Mouse (Mus musculus) embryonic facial prominence, embryonic 14.5 days (tissue): ENCODE results near the gene Sbds. TPM values are rescaled to one million over a fixed set of nuclear protein-coding genes. Genes with fewer than 3 reads are reported as not detected.
A peak's percentile ranks its signal among the peaks of the same experiment; 100 is the strongest.

Source experiments
- ATAC-seq: fragments of 200-750 bp; cut with Nextera tagmentation; 2 replicates; pipeline ENCODE4 v1.8.0; 2017; ENCODE audit warnings: low read depth, moderate number of reproducible peaks, moderate TSS enrichment
- DNase-seq: peaks from one replicate; pipeline ENCODE4 v3.0.0-alpha.2; 2015; ENCODE audit warnings: low spot score
- H3K27ac ChIP-seq: fragments of 300-500 bp; sonication (generic); replicated peaks from 2 replicates; pipeline ENCODE4 v1.5.1; 2014; ENCODE audit warnings: low read depth, mild to moderate bottlenecking, low read length, moderate library complexity
- H3K27me3 ChIP-seq: fragments of 300-500 bp; sonication (generic); replicated peaks from 2 replicates; pipeline ENCODE4 v1.6.1; 2014; ENCODE audit warnings: low read length; ENCODE audit not compliant: control insufficient read depth, insufficient read depth
- H3K36me3 ChIP-seq: fragments of 300-500 bp; sonication (generic); 2 replicates; pipeline ENCODE4 v1.6.1; 2014; ENCODE audit warnings: low read length, mixed read lengths; ENCODE audit not compliant: control insufficient read depth, insufficient read depth
- H3K4me1 ChIP-seq: fragments of 300-500 bp; sonication (generic); 2 replicates; pipeline ENCODE4 v1.6.1; 2014; ENCODE audit warnings: antibody characterized with exemption, low read length; ENCODE audit not compliant: control insufficient read depth, insufficient read depth
- H3K4me2 ChIP-seq: fragments of 300-500 bp; sonication (generic); 2 replicates; pipeline ENCODE4 v1.6.1; 2014; ENCODE audit warnings: low read depth, mild to moderate bottlenecking, low read length, moderate library complexity, mixed read lengths
- H3K4me3 ChIP-seq: fragments of 300-500 bp; sonication (generic); 2 replicates; pipeline ENCODE4 v1.5.1; 2014; ENCODE audit warnings: low read depth, mild to moderate bottlenecking, low read length
- H3K9ac ChIP-seq: fragments of 300-500 bp; sonication (generic); 2 replicates; pipeline ENCODE4 v1.6.1; 2014; ENCODE audit warnings: low read depth, mild to moderate bottlenecking, low read length, moderate library complexity, mixed read lengths
- H3K9me3 ChIP-seq: fragments of 300-500 bp; sonication (generic); 2 replicates; pipeline ENCODE4 v1.6.1; 2016; ENCODE audit warnings: low read length; ENCODE audit not compliant: control insufficient read depth
- WGBS: fragments of 180-500 bp; shearing (Covaris S2); extraction: QIAGEN DNeasy Blood & Tissue Kit; methylation state at CpG from one replicate; pipeline ENCODE4 v1.1.7; 2014; 5-methylcytosine and 5-hydroxymethylcytosine counted together
- polyA plus RNA-seq: library from polyadenylated mRNA; unstranded; fragments of >200 nt; fragmentation: Nextera tagmentation; extraction: Ambion mirVana; gene quantifications from 2 replicates; pipeline ENCODE4 v1.2.1, GENCODE M21; 2014

Gene Sbds
- polyA plus RNA-seq, 1 experiment from 2014 or later: 54.3 TPM

DNA sequence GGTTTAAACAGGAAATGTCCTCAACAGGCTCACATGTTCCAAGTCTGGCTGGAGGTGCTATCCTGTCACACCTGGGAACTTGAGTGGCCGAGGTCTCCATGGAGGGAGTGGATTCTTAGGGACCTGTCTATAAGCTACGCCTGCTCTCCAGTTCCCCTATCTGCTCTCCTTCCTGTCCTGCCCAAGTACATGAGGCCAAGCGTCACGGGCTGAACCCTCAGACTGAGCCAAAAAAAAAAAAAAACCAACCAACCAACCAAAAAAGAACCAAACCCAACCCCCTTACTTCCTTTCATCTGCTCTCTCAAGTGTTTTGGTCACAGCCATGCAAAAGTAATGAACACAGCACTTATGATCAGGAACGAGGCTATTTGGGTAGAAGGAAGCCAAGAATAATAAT is 7.5 kb downstream of the Sbds start:
- DNase-seq (no peak), ATAC-seq (no peak)
- no peaks in the 10 kb centered on the region for H3K4me1 ChIP-seq

DNA sequence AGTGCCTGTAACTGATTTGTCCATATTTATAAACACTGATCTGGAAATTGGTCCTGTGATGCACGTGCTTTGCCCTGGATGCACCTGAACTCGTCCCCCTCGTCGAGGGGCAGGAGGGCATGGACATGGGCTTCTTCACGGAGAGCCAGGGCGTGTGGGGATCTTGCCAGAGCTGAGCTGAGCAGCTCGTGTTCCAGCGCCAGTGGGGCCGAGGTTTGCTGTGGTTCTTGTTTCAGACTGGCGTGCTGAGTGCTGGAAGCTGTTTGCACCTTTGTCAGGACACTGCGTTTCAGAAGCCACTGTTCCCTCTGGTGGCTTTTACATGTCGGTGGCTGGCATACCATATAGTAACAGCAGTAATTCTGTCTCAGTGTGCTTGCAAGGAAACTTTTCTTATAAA is 13.9 kb downstream of the Sbds start:
- WGBS: 90% methylated on average over 12 of the region's 12 CpGs
- no peak for ATAC-seq
- peaks cover 97% of the 10 kb centered on the region for H3K36me3 ChIP-seq

More for the DNA sequence above, 7.5 kb downstream of the Sbds start:
- Histone ChIP-seq H3K27ac (no peak overlapping the region), H3K36me3 (peaks cover 94% of the 10 kb centered on the region), H3K9me3 (no peaks in the 10 kb centered on the region), H3K9ac (no peak overlapping the region), H3K4me3 (no peak overlapping the region), H3K4me2 (no peak overlapping the region), H3K27me3 (no peaks in the 10 kb centered on the region)
- 89% methylated on average over 5 of the region's 5 CpGs for WGBS

DNA sequence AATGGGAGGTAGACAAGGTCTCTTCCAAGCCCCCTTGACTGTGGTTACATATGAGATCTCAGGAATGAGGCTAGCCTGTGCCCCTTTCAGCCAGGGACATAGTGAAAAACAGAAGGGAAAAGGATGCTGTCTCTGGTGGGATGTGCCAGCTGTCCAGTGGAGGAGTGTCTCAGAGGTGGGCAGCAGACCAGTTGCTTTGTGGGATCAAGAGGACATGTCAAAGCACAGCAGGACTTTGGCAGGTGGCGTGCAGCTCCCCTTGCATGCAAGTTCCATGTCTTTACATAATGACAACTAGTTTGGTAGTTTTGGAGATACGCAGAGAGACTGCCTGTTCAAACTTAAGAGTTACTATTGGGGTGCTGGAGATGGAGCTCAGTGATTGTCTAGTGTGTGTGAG is 15.5 kb downstream of the Sbds start:
- H3K27me3 ChIP-seq: no peaks in the 10 kb centered on the region
- 100% methylated on average over 2 of the region's 2 CpGs for WGBS
- DNase-seq (no peak), ATAC-seq (no peak)
- no peak overlapping the region for H3K9ac ChIP-seq
- H3K27ac ChIP-seq: no peak overlapping the region
- H3K9me3 ChIP-seq: no peaks in the 10 kb centered on the region
- no peak overlapping the region for H3K4me3 ChIP-seq
- H3K4me2 ChIP-seq: no peak overlapping the region
- H3K36me3 ChIP-seq: peaks cover 95% of the 10 kb centered on the region
- H3K4me1 ChIP-seq: no peaks in the 10 kb centered on the region

More for the DNA sequence above, 13.9 kb downstream of the Sbds start:
- H3K4me2 ChIP-seq: no peak overlapping the region
- no peak for DNase-seq
- no peaks in the 10 kb centered on the region for H3K4me1 ChIP-seq
- H3K9ac ChIP-seq: no peak overlapping the region
- H3K27ac ChIP-seq: no peak overlapping the region
- no peaks in the 10 kb centered on the region for H3K9me3 ChIP-seq
- H3K4me3 ChIP-seq: no peak overlapping the region
- H3K27me3 ChIP-seq: no peaks in the 10 kb centered on the region

DNA sequence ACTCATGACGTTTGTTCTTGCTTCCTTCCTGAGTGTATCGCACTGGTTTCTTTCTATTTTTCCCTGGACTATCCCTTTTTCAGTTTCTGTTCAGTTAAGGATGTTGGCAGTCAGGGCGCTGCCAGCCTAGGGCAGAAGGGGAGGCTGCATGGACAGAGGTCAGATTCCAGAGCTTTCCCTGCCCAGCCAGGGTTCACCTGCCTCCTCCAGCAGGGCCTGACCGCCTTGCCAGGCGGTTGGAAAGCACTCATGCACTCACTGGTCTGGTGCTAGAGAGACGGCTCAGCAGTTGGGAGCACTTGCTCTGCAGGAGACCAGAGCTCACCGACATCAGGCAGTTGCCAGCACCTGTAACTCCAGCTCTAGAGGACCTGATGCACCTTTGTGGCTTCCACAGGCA is 16.1 kb downstream of the Sbds start:
- peaks cover 95% of the 10 kb centered on the region for H3K36me3 ChIP-seq
- no peak overlapping the region for H3K27ac ChIP-seq
- H3K27me3 ChIP-seq: no peaks in the 10 kb centered on the region
- no peak overlapping the region for H3K4me3 ChIP-seq
- no peak overlapping the region for H3K4me2 ChIP-seq
- no peak overlapping the region for H3K9ac ChIP-seq
- ATAC-seq: no peak
- no peaks in the 10 kb centered on the region for H3K4me1 ChIP-seq
- no peaks in the 10 kb centered on the region for H3K9me3 ChIP-seq
- 89% methylated on average over 7 of the region's 7 CpGs for WGBS
- no peak for DNase-seq

DNA sequence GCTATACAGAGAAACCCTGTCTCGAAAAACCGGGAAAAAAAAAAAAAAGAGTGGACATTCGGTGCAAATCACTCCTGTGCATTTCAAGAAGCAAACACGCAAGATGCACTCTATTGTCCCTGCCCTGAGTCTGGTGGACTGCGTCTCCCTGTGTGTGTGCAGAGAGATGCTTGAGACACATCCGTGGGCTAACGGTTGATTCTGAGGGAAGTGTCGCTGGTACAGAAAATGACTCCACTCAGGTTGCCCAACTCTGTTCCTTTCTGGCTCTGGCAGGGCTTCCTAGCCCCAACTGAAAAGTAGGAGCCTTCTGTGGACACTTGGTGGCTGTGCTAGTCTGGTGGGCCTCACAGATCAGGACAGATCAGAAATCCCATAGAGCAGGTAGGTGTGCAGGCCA is 19.0 kb downstream of the Sbds start:
- no peak overlapping the region for H3K27ac ChIP-seq
- peaks cover 96% of the 10 kb centered on the region for H3K36me3 ChIP-seq
- H3K4me2 ChIP-seq: no peak overlapping the region
- no peak overlapping the region for H3K9ac ChIP-seq
- H3K9me3 ChIP-seq: no peaks in the 10 kb centered on the region
- no peak for ATAC-seq
- DNase-seq: no peak
- no peaks in the 10 kb centered on the region for H3K27me3 ChIP-seq
- H3K4me1 ChIP-seq: no peaks in the 10 kb centered on the region
- WGBS: 94% methylated on average over 8 of the region's 8 CpGs
- no peak overlapping the region for H3K4me3 ChIP-seq

DNA sequence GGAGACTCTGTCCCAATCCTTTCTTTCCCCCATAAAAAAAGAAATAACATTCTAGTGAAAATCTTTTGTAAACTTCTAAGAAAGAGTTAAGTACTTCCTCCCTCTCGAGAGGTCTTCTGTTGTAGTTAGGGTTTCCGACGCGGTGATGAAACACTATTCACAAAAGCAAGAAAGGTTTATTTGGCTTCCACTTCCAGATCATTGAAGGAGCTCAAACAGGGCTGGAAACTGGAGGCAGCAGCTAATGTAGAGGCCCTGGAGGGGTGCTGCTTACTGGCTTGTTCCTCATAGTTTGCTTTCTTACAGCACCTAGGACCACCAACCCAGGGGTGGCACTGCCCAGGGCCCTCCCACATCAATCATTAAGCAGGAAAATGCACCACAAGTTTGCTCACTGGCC is 27.2 kb downstream of the Sbds start:
- H3K4me1 ChIP-seq: peaks cover 10% of the 10 kb centered on the region
- H3K27ac ChIP-seq: no peak overlapping the region
- WGBS: 86% methylated on average over 4 of the region's 4 CpGs
- no peaks in the 10 kb centered on the region for H3K9me3 ChIP-seq
- H3K36me3 ChIP-seq: peaks cover 42% of the 10 kb centered on the region
- DNase-seq (no peak), ATAC-seq (no peak)
- H3K9ac ChIP-seq: no peak overlapping the region
- no peak overlapping the region for H3K4me3 ChIP-seq
- no peaks in the 10 kb centered on the region for H3K27me3 ChIP-seq
- no peak overlapping the region for H3K4me2 ChIP-seq

DNA sequence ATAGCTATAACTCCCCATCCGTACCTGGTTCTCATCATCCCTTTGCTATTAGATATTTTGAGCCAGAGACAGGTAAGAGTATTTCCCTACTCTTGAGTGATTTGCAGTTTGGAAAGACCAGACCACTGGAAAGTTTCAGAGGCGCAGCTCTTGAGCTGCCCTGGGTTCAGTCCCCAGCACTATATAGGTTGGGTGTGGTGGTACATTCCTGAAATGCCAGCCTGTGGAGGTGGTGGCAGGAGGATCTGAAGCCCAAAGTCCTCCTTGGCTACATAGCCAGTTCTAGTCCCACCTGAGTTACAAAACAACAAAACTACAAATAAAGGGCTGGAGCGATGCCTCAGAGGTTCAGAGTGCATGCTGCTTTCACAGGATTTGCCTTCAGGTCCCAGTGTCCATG is 28.5 kb downstream of the Sbds start:
- ATAC-seq (no peak), DNase-seq (no peak)
- Histone ChIP-seq H3K27ac (no peak overlapping the region), H3K9ac (no peak overlapping the region), H3K4me3 (no peak overlapping the region), H3K27me3 (no peaks in the 10 kb centered on the region), H3K4me1 (peaks cover 12% of the 10 kb centered on the region), H3K4me2 (no peak overlapping the region), H3K9me3 (no peaks in the 10 kb centered on the region), H3K36me3 (peaks cover 28% of the 10 kb centered on the region)
- WGBS: 90% methylated on average over 3 of the region's 3 CpGs

DNA sequence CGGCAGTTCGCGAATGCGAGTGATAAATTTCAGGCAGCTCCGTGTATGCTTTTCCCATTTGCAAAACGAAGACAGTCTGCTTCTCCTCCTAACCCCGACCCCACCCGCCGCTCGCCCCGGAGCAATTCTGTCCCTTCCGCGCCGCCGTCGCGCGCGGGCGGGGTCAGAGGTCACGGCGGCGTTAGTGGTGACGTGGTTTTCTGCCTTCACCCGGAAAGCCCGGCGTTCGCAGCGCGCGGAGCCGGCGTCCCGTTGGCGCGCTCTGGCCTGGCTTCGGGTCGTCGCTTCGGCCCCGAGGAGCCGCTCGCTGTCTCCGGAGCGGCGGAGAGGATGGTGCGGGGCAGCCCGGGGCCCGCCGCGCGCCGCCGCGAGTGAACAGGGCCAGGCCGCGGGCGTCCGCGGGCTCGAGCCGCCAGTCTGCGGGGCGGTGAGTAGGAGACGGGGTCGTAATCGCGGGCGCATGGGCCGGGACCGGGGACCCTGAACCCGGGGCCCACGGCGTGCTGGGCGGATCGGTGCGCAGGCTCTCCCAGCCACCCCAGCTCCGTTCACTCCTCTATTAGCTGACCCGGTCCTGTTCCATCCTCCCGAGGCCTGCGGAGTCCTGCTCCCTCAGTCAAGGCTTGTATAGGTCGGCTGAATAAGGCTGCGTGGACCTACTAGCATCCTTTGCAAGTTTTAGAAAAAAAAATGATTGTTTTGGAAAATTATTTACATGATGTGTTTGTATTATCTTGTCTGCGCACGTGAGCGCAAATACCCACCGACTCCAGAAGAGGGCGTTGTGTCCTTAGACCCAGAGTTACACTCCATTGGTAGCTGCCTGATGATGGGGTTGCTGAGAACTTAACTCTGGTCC is 33.0 kb downstream of the Sbds start:
- Histone ChIP-seq H3K27me3 (no peaks in the 10 kb centered on the region), H3K27ac (peak overlapping the region; percentile 86), H3K36me3 (0 out of 2 replicates have a peak, but pooled peaks cover 5% of the 10 kb centered on the region), H3K4me3 (peak overlapping the region; percentile 99), H3K9ac (peak overlapping the region; percentile 99), H3K4me1 (peaks cover 17% of the 10 kb centered on the region), H3K9me3 (no peaks in the 10 kb centered on the region; the same call in 1 of the 2 replicates), H3K4me2 (peak overlapping the region; percentile 77)
- under 1% methylated on average over 49 of the region's 88 CpGs for WGBS
- DNase-seq (peak; percentile 89), ATAC-seq (peak; percentile 91)

DNA sequence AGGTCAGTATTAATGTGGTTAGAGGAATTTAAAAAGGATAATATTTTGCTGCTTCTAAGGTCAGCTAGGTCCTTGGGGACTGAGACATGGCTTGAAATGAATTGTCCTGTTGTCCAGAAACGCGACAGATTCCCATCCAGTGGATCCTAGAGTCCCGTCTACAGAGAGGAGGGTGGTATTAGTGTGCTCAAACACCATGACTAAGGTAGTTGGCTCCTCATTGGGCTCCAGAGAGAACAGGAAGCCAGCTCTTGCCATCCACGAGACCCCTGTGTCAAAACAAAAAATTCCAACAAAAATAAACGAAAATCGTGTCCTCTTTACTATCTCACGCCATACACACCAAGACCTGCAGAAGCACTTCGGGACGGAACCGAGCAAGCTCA is 33.6 kb downstream of the Sbds start:
- Histone ChIP-seq H3K9me3 (no peaks in the 10 kb centered on the region; the same call in 1 of the 2 replicates), H3K27me3 (no peaks in the 10 kb centered on the region), H3K4me1 (peaks cover 17% of the 10 kb centered on the region), H3K4me3 (peak overlapping the region; percentile 99), H3K36me3 (0 out of 2 replicates have a peak, but pooled peaks cover 5% of the 10 kb centered on the region), H3K4me2 (peak overlapping the region; percentile 77), H3K9ac (peak overlapping the region; percentile 99), H3K27ac (peak overlapping the region; percentile 86)
- DNase-seq: no peak
- 0% methylated on average over 10 of the region's 10 CpGs for WGBS
- ATAC-seq: peak; percentile 62
